Mouse (Mus musculus): ENCODE data around the gene Atp13a5. TPM values are rescaled to one million over a fixed set of nuclear protein-coding genes. Genes with fewer than 3 reads are reported as not detected.

Atp13a5 gene
- total RNA-seq (2014; fragmentation: Nextera tagmentation) (not detected in 2 replicates), total RNA-seq (2017) (not detected in 2 replicates)

DNA sequence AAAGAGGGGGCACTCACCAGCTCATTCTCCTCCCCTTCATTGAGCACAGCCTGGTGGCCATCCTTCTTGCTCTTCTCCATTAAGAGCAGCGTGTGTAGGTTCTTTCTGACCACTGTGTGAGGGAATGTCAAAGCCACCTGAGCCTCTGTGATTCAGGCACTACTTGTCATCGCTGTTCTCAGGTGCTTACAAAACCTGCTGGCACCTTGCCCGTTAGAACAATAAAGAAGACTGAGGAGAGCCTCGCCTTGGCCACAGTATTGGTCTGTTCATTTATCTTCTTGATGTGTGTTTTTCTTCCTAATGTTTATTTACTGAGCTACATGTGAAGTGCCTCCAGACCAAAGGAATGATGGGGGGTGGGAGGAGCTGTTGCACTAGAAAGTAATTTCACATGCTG lies at the start of gene Atp13a5:
TSS of gene Atp13a5 (minus strand) at position 275 of the 400 bp plus-strand sequence.
- no peak for ATAC-seq (replicated peaks; ENCODE audit: low FRiP score, low TSS enrichment, poor library complexity, severe bottlenecking)

DNA sequence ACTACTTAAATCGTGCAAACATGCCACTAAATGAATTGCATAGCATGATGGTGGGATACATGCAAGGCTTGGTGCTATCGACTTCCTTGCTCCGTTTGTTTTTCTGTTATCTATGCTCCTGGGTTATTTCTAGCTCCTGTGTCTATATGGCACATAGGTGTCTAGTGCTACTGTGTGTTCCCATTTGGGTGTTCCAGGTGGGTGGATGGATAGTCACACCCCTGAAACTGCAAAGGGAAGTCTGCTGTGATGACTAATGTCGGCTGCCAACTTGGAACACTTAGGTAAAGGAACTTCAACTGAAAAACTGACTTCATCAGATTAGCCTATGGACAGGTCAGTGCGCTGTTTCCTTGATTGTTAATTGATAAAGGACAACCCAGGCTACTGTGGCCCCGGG lies 36.3 kb upstream of the Atp13a5 start:
- ATAC-seq (replicated peaks; ENCODE audit: low FRiP score, low TSS enrichment, poor library complexity, severe bottlenecking), result no peak

DNA sequence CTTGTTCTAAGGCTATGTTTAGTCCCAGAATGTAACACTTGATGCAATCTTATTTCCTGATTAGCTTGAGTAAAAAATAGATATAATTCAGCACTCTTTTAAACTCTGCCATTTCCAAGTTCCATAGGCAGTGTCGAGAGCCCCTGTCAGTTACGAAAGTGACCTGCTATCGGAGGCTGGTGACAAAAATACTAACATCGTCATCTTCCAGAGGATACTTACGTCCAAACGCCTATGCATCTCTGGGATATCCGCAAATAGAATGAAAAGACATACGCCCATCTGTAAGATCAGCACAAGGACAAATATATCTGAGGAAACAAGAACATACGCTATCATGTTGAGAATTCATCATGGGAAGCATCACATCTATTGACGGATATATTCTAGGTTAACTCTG lies 28.8 kb upstream of the Atp13a5 start:
- ATAC-seq (replicated peaks; ENCODE audit: low FRiP score, low TSS enrichment, poor library complexity, severe bottlenecking), result no peak

DNA sequence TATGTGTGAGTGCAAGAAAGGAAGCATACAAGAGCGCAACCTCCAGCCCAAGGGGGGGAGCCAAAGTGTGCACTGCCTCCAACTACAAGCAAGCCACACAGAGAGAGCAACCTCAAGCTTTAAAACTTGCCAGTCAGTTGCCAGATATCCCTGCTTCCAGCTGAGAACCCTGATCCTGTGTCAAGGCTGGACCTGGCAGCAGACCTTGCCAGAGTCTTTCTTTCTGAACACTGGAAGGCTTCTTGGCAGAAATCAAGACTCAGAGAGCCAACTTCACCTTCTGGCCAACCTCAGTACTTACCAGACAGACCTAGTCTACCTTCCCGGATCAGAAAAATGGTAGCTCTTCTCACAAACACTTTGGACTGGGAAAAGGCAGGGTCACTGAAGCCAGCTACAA lies 20.5 kb upstream of the Atp13a5 start:
- no peak for ATAC-seq (replicated peaks; ENCODE audit: low FRiP score, low TSS enrichment, poor library complexity, severe bottlenecking)

DNA sequence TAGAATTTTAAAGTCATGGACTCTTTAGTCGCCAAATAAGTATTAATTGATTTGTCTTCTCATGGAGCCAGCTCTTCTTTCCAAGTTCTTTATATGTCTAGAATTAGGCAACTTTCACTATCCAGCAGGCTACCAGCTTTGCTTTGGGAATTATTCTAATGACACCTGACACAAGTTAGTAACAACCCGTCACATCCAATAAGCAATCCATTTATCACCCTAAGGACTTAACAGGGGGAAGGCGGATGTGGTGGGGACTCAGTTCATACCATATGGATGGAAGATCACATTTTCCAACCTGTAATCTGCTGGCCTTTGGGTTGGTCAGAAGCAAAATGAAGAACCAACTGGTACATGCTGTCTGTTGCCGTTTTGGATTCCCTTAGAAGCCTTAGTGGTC lies 6.2 kb upstream of the Atp13a5 start:
- no peak for ATAC-seq (replicated peaks; ENCODE audit: low FRiP score, low TSS enrichment, poor library complexity, severe bottlenecking)

DNA sequence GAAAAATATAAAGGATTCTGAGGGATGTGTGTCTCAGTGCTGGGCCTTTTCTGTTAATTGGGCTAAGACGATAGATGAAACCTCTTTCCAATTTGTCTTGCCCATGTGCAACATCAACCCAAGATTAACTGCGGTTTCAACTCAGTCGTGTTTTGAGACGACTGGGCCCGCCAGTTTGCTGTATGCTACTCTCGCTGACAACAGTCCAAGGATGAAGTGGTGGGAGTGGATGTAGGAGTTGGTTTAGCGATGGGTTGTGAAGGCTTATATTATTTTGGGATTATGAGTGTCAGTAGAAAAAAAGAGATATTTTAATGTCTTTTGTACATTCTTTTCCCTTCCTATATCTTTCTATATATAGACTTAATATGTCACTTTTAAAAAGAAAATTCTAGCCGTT lies 3.9 kb downstream of the Atp13a5 start:
- no peak for ATAC-seq (replicated peaks; ENCODE audit: low FRiP score, low TSS enrichment, poor library complexity, severe bottlenecking)

DNA sequence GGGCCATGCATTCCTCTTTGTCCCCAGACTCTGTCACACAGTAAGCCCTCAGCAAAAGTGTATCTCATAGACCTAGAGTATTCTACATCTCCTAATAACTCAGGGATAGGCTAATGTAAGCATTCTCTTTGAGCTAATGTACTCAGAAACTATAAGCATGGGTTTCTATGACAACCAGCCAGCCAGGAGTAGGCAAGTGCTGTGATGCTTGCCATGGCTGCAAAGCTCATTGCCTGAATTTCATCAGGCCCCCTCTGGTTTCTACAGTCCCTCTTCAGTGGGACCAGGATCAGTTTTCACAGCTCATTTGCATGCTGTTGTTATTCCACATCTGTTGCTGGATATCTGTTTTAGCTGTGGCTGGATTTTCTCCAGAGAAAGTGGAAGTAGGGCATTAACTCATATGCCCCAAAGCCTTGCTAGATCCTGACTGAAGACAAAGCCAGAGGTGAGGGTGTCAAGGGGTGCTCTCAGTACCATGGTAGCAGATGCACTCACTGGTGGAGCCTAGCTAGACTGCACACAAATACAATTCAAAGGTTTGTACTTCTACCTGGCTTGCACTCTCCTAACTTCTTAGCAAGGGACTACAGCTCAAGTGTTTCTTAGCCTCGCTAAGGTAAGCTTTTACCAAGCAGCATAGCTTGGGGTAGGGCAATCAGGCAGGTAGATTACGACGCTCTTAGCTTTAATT lies 47.0 kb downstream of the Atp13a5 start:
- ATAC-seq (replicated peaks; ENCODE audit: low FRiP score, low TSS enrichment, poor library complexity, severe bottlenecking), result no peak

DNA sequence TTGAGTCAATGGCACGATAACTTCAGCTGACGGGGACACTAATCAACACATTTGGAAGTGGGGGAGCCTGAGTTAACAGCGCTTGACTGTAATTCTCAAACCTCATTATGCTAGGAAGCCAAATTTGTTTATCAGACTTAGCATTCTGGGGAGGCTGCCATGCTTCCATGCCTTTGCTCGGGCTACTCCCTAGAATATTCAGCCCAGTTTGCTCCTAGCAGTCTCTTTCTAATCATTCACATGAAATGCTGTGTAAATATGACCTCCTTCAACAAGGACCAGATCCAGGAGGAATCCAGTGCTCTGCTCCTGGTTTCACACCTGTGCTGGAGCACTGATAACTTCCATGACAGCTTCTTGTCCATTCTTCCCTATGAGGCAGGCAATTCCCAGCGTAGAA lies 47.6 kb downstream of the Atp13a5 start:
- no peak for ATAC-seq (replicated peaks; ENCODE audit: low FRiP score, low TSS enrichment, poor library complexity, severe bottlenecking)

DNA sequence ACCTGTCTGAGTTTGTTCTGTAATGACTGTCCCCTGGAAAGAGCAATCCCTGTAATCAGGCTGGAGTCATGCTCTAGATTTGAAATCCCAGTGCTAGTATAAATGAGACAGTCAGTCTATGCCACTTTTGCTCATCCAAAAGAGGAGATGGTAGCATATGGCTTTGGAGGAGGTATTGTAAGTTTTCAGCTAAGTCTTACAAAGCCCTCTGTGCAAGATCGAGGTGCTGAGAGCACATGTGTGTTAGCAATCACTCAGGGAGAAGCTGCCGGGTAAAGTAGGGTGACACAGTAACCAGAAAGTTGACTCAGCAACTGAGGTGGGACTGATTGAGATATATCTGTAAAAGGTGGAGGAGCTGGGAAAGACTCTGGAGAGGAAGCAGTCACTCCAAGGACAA lies 49.3 kb downstream of the Atp13a5 start:
- no peak for ATAC-seq (replicated peaks; ENCODE audit: low FRiP score, low TSS enrichment, poor library complexity, severe bottlenecking)

DNA sequence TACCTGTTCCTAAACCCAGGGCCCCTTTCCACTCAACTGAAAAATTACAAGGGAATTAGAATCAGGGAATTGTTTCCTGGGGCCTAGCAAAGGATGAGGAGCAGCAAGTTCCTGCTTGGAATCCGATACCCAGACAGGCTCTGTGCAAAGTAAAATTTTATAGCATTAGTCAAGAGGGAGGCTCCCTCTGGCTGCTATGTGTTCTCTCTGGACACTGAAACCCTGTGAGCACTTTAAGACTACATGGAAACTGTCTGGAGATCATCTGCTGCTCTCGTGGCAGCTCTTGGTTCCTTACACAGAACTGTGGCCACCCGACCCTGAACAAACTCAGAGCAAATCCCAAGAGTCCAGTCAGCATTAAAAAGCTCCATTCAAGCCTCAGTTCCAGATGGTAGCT lies 50.6 kb downstream of the Atp13a5 start:
- ATAC-seq (replicated peaks; ENCODE audit: low FRiP score, low TSS enrichment, poor library complexity, severe bottlenecking), result no peak

DNA sequence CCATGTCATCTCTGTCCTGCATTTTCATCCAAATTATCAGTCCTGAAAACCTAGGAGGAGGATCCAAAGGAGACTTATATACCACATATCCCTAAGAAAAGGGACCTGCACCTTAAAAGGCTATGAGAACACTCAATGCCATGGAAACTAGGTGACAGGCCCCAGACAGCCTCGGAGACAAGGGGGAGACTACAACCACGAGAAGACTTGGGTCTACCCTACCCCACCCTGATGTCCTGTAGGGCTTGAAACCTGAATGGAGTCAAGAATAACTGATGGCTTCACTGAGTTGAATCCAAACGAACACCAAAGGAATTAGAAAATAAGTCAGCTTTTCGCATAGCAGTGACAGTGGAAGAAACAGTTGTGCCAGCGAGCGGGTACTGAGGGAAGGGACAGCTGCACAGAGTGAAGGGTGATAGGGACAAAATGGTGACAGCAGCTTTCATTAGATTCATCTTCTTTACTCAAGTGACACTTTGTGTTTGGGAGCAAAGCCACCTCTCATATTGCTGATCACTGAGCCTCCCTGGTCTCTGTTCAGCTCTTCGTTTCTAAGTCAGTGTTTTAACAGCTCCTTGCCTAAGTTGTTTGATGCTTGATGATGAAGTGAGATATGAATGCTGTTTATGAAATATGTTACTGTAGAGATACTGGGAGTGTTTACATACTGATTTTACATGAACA lies 53.2 kb downstream of the Atp13a5 start:
- no peak for ATAC-seq (replicated peaks; ENCODE audit: low FRiP score, low TSS enrichment, poor library complexity, severe bottlenecking)

DNA sequence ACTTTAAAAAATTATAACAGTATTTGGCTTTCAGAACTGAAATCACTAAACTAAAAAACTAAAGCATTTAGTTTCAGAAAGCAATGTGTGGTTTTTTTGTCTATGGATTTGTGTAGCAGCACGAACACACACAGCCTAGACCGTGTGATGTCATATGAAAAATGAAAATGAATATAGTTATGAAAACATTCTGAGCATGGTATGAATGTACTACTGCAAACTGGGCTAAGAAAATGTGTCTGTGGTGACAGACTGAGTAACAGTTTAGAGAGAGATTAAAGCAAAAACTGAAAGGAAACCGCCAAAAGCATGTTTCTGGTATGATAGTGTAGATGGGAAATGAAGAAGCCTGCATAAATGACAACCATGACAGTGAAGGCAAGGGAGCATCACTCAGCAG lies 57.8 kb downstream of the Atp13a5 start:
- ATAC-seq (replicated peaks; ENCODE audit: low FRiP score, low TSS enrichment, poor library complexity, severe bottlenecking), result no peak

DNA sequence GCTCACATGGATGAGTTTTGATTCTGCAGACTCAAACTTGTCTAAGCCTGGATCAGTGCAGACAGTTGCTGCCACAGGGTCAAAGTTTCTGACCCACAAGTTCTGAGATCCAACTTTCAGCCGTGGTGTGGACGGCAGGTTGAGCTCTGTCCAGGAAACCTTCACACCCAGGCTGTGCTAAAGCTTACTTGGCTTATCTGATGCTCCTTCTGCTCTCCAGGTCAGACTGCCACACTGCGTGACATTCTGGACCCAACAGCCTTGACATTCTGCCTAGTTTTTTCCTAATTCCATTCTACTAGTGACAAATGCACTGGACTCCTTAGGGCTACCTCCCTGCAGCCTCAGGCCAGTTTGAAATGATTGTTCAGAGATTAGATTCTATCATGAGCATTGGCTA lies 63.1 kb downstream of the Atp13a5 start:
- no peak for ATAC-seq (replicated peaks; ENCODE audit: low FRiP score, low TSS enrichment, poor library complexity, severe bottlenecking)

DNA sequence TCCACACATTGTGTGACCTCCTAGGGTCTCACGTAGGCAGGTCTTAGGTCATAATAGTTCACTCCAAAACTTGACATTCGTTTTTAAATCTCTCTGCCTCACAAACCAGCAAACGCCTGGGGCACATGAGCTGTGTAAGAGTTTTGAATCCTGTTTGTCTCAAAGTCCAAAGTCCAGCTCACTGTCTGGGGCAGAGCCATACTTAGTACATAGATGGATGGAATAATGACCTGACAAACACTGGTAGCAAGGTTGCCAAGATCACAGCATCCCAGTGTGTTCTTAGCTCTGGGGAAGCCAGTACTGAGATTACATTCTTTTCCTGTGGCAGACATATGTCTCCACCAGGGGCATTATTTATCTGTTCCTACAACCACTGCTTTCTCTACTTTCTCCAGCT lies 63.5 kb downstream of the Atp13a5 start:
- ATAC-seq (replicated peaks; ENCODE audit: low FRiP score, low TSS enrichment, poor library complexity, severe bottlenecking), result no peak

DNA sequence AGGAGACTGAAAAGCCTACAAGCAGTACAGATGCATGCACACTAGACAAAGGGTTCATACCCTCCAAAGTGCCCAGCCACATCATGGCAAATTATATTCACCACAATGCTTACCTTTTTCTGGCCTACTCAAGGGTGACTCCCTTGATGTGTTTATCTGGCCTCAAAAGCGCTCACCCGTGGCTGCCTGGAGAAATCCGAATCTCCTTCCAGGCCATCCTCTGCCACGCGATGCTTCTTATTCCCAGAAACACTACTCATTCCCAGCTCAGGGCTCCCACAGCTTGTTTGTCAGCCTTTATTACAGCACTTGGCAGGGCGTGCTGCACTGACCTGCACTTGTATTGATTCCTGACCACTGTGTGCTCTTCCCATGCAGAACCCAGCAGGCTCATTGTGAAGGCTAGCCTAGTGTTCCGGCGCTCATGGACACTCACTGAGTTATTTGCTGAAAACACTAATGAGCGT lies 80.9 kb downstream of the Atp13a5 start:
- no peak for ATAC-seq (replicated peaks; ENCODE audit: low FRiP score, low TSS enrichment, poor library complexity, severe bottlenecking)

DNA sequence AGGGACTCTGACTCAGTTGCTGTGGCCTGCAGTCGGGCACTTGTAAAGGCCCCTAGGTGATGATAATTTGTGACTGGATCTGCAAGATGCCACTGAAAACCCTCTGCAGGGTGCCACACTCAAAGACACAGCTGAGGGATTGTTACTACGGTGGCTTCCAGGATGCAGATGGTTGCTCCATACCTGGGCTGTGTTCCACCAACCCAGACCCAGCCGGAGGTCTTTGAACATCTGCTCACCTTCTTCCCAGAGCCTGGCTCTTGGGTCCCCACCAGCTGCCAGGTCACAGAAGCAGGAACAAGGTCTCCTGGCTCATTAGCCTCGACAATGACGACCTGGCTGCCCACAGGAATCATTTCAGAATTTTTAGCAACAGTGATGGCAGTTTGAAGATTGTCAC lies 97.8 kb downstream of the Atp13a5 start:
- no peak for ATAC-seq (replicated peaks; ENCODE audit: low FRiP score, low TSS enrichment, poor library complexity, severe bottlenecking)

DNA sequence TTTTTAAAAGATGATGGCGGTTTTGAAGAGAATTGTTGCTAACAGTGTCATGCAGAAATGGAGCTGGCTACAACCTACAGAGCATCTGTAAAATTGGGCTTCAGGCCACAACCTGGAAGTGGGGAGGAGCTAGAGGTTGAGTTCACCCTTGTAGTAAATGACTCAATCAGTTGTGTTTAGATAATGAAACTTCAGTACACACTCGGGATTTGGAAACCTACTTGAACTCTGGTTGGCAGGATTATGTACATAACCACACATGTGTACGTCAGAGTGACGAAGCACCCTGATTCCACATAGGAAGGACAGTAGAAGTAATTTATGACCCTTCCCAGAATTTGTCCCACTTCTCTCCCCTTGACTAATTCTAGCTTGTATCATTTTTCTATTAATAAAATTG lies 124.2 kb downstream of the Atp13a5 start:
- no peak for ATAC-seq (replicated peaks; ENCODE audit: low FRiP score, low TSS enrichment, poor library complexity, severe bottlenecking)

DNA sequence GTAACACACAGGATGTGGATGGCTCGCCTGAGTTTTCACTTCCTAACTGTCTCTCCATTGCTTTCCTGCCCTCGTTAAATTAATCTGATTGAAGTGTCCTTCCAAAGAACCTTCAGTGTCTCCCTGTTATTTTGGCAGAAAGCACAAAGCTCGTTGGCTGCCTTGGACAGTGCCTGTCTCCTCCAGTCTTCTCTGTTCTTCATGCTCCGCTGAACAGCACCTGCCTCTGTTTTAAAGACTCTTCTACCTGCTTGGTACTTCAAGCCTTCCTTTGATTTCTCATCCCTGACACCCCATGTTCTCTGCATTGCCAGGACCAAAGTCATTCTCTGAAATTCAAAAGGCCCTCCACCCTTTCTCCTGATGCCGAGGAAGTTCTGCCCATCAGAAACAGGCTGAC lies 142.6 kb downstream of the Atp13a5 start:
- ATAC-seq (replicated peaks; ENCODE audit: low FRiP score, low TSS enrichment, poor library complexity, severe bottlenecking), result no peak

DNA sequence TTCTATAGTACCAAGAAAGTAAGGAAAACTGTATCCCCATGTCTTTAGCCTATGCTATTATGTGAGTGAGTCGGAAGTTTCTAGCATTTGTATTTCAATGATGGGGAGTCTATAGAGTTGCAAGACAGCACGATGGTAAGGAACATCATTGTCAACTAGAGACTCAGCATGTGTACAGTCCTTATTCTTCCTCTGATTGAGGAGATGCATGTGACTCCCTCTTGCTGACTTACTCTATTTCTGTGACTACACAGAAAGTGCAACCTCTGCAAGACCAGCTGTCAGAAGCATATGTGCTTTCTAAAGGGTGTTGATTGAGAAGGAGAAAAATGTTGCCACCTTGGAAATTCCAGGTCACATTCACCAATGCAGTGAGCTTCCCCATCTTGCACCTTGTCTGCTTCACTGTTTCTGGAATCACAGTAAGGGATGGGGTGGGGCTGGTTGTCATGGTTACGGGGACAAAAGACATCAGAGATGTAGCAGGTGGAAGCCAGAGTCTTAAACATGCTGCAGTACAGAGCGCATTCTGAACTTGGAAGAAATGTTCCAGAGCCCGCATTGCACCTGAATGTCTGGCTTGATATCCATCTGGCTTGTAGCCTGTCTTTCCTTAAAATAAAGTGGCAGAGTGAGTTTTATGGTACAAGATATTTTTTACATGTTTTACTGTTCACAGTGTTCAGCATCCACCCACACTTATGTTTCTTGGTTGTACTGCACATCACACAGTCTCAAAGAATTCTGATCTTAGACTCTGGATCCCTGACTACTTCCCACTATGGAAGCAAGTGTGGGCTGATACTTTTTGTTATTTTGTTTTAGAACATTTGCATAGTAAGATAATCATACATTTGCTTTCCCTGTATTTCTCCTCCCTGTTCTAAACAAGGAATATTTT lies 161.9 kb downstream of the Atp13a5 start:
- ATAC-seq (replicated peaks; ENCODE audit: low FRiP score, low TSS enrichment, poor library complexity, severe bottlenecking), result no peak

Data from megakaryocyte-erythroid progenitor cell, adult 5-6 weeks (primary cell).